Mouse (Mus musculus) lung, postnatal 0 days (tissue): ENCODE data around the gene Gzmc. TPM values are rescaled to one million over a fixed set of nuclear protein-coding genes. Genes with fewer than 3 reads are reported as not detected.
"Not testable (repeated sequence)": the region's sequence is repeated elsewhere in the genome, so short reads cannot be mapped to it uniquely, and the experiment has no call there.

Experiments used
- ATAC-seq: fragments of 200-750 bp; cut with Nextera tagmentation; 2 replicates; pipeline ENCODE4 v1.8.0; 2017; ENCODE audit warnings: moderate library complexity
- DNase-seq: peaks from one replicate; pipeline ENCODE4 v3.0.0-alpha.2; 2016; ENCODE audit warnings: low spot score
- H3K27ac ChIP-seq: fragments of 300-500 bp; sonication (generic); 2 replicates; pipeline ENCODE4 v1.5.1; 2014; ENCODE audit warnings: antibody characterized with exemption, mild to moderate bottlenecking, low read length, mixed read lengths
- H3K27me3 ChIP-seq: fragments of 300-500 bp; sonication (generic); replicated peaks from 2 replicates; pipeline ENCODE4 v1.6.1; 2014; ENCODE audit warnings: low read length, mixed read lengths; ENCODE audit not compliant: insufficient read depth
- H3K36me3 ChIP-seq: fragments of 300-500 bp; sonication (generic); 2 replicates; pipeline ENCODE4 v1.6.1; 2014; ENCODE audit warnings: low read length, mixed read lengths; ENCODE audit not compliant: insufficient read depth
- H3K4me1 ChIP-seq: fragments of 300-500 bp; sonication (generic); 2 replicates; pipeline ENCODE4 v1.6.1; 2014; ENCODE audit warnings: antibody characterized with exemption, low read depth, low read length, mixed read lengths; ENCODE audit not compliant: insufficient read depth
- H3K4me2 ChIP-seq: fragments of 300-500 bp; sonication (generic); replicated peaks from 2 replicates; pipeline ENCODE4 v1.6.1; 2014; ENCODE audit warnings: low read depth, mild to moderate bottlenecking, low read length, moderate library complexity, mixed read lengths
- H3K4me3 ChIP-seq: fragments of 300-500 bp; sonication (generic); 2 replicates; pipeline ENCODE4 v1.5.1; 2014; ENCODE audit warnings: low read depth, low read length
- H3K9ac ChIP-seq: fragments of 300-500 bp; sonication (generic); replicated peaks from 2 replicates; pipeline ENCODE4 v1.6.1; 2014; ENCODE audit warnings: low read depth, mild to moderate bottlenecking
- H3K9me3 ChIP-seq: fragments of 300-500 bp; sonication (generic); 2 replicates; pipeline ENCODE4 v1.6.1; 2016; ENCODE audit warnings: low read length, mixed read lengths
- CTCF ChIP-seq: IDR thresholded peaks from 2 replicates; pipeline ENCODE4 v1.5.1; 2016; ENCODE audit warnings: antibody characterized with exemption, mild to moderate bottlenecking
- EP300 ChIP-seq: IDR thresholded peaks from 2 replicates; pipeline ENCODE4 v1.6.1; 2016; ENCODE audit warnings: antibody characterized with exemption, mild to moderate bottlenecking, control low read depth
- WGBS: fragments of 180-500 bp; shearing (Covaris S2); extraction: QIAGEN DNeasy Blood & Tissue Kit; methylation state at CpG from one replicate; pipeline ENCODE4 v1.1.7; 2014; 5-methylcytosine and 5-hydroxymethylcytosine counted together
- polyA plus RNA-seq: library from polyadenylated mRNA; unstranded; fragments of >200 nt; fragmentation: Nextera tagmentation; extraction: Ambion mirVana; gene quantifications from 2 replicates; pipeline ENCODE4 v1.2.1, GENCODE M21; 2015

Gene Gzmc
- polyA plus RNA-seq, 1 experiment from 2014 or later, result not detected

DNA sequence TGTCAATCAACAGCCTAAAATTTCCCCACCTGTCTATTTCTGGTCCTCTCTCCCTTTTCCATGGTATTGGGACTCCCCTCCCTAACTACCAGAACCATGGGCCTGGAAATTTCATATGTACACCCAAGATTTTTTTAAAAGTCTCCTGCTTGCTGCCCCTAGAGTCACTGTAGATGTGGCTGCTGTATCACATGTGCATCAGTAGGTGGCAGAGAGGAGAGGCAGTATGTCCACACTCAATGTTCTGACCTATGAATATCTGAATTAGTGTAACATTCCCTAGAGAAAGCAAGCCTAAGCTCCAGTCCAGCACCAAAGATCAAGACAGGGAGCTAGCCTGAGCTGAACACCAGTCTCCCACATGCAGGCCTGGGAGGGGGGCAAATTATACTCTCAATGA lies 6.0 kb upstream of the Gzmc start:
- H3K4me2 ChIP-seq, result no peak overlapping the region
- no peaks in the 10 kb centered on the region for H3K27me3 ChIP-seq
- no peak for DNase-seq
- no peak for ATAC-seq
- H3K27ac ChIP-seq, result no peak overlapping the region
- H3K4me1 ChIP-seq, result no peaks in the 10 kb centered on the region
- no peak overlapping the region for H3K4me3 ChIP-seq
- no peaks in the 10 kb centered on the region for H3K9me3 ChIP-seq
- H3K9ac ChIP-seq, result no peak overlapping the region
- TF ChIP-seq CTCF (peak; percentile 41), EP300 (no peak)
- H3K36me3 ChIP-seq, result no peaks in the 10 kb centered on the region

DNA sequence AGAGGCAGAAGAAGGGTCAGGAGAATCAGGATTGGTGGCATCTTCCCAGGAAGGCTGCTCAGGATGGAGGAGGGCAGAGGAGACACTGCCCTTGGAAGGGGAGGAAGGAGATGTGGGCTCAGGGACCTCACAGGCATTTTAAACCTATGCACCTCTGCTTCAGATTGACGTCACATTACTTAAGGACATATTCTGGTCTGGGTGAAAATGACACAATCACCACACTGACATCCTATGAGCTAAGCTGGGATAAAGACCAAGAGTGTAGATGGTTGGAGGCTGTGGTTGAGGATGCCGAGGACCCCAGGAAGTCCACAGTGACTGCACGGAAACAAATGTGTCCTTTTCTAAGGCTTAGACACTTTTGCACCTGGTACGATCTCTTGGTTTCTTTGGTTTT lies 23.1 kb downstream of the Gzmc start, which contains the start of gene Gzmf:
Gzmf (minus strand) TSS at position 101 of the 400 bp plus-strand sequence.
- Histone ChIP-seq H3K9me3 (no peaks in the 10 kb centered on the region), H3K27me3 (no peaks in the 10 kb centered on the region), H3K4me1 (no peaks in the 10 kb centered on the region), H3K4me3 (no peak within 1 kb of the TSS), H3K9ac (no peak within 1 kb of the TSS), H3K36me3 (no peaks in the 10 kb centered on the region), H3K27ac (no peak within 1 kb of the TSS), H3K4me2 (no peak within 1 kb of the TSS)
- TF ChIP-seq CTCF (no peak), EP300 (no peak)
- DNase-seq (no peak), ATAC-seq (no peak)
- WGBS, result 89% methylated on average over 4 of the region's 4 CpGs

DNA sequence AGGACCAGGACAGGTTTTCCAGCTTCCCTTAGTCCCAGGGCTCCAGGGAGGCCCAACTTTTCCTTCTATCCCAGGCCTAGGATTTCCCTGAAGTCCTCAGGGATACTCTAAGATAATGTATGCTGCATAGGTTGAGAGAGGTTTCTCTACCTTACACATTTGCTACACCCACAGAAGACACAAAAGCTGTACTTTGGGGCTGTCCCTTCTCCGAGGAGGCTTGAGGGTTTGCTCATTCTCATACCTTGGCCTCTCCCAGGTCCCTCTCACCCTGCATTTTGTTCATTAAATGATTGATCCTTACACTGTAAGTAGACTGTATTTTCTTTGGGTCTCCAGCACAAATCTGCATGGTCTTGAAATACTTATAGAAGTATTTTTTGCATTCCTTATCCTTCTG lies 28.8 kb downstream of the Gzmc start:
- H3K4me2 ChIP-seq, result no peak overlapping the region
- 91% methylated on average over 1 of the region's 1 CpGs for WGBS

DNA sequence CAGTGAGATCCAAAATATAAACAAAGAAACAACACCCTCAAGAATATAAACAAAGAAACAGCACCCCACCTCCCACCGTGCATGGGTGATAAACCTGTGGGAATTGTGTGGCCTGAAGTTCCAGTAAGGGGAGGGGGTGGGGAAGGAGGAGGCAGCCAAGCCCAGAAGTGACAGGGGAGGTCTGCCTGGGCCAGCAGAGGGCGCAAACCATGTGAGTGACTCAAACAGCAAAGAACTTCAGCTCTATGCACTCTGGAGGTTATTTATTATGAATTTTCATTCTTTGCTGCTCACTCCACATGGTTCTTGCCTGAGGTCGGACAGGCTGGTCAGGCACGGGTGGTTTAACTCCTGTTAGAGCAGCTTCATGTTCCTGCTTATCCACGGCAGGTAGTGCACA lies 29.4 kb downstream of the Gzmc start:
- 29% methylated on average over 5 of the region's 5 CpGs for WGBS
- H3K4me2 ChIP-seq, H3K4me3 ChIP-seq, H3K4me1 ChIP-seq, H3K27ac ChIP-seq, H3K27me3 ChIP-seq, H3K9me3 ChIP-seq, ATAC-seq, H3K9ac ChIP-seq, H3K36me3 ChIP-seq: not testable (repeated sequence)
- DNase-seq, result peak; percentile 47
- TF ChIP-seq CTCF, result peak; percentile 65

More for the DNA sequence above, 28.8 kb downstream of the Gzmc start:
- Histone ChIP-seq H3K4me1 (no peaks in the 10 kb centered on the region), H3K27ac (no peak overlapping the region), H3K9me3 (no peaks in the 10 kb centered on the region), H3K9ac (no peak overlapping the region), H3K27me3 (no peaks in the 10 kb centered on the region), H3K4me3 (no peak overlapping the region), H3K36me3 (no peaks in the 10 kb centered on the region)
- ATAC-seq (no peak), DNase-seq (no peak)
- TF ChIP-seq CTCF, result no peak
- TF ChIP-seq EP300, result no peak

DNA sequence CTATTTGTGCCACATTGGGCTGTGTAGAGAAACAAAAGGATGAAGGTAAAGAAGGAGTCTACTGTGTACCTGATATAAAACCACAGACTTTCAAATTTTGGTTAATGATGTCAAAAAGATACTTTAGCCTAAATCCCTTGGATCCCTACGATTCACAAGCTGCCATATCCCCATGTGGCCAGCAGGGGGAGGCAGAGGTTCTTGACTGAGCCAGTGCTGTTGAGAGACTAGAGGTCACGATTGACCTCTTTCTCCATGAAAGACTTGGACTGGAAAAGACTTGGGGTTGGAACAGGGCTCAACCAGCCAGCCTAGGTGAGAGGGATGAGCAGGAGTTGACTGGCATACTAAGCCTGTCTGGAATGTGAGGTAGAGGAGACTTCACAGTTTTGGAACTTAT lies 30.5 kb downstream of the Gzmc start:
- Histone ChIP-seq H3K9me3 (no peaks in the 10 kb centered on the region), H3K4me2 (no peak overlapping the region), H3K9ac (no peak overlapping the region), H3K4me3 (no peak overlapping the region), H3K36me3 (no peaks in the 10 kb centered on the region), H3K27me3 (no peaks in the 10 kb centered on the region), H3K27ac (no peak overlapping the region), H3K4me1 (no peaks in the 10 kb centered on the region)
- DNase-seq (peak; percentile 62), ATAC-seq (no peak)
- WGBS, result 1% methylated on average over 2 of the region's 2 CpGs
- TF ChIP-seq EP300 (no peak), CTCF (peak; percentile 93)

DNA sequence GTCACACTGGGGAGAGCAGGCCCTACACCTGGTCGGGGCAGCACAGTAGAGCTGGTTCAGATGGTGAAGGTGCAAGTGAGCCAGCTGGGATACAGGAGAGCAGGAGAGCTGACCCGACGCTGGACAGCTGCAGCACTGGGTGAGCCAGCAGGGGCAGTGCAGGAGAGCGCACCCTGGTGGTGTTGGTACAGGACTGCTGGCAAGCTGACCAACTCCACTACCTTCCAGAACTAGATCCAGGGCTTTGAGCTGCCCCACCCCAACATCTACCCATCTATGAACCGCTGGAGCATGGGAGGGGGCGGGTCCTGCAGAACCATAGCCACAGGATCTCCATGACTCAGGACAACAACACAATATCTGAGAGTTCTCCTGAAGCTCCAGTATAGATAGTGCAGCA lies 47.5 kb downstream of the Gzmc start:
- DNase-seq (no peak), ATAC-seq (no peak)
- Histone ChIP-seq H3K4me3 (no peak overlapping the region), H3K4me2 (no peak overlapping the region), H3K36me3 (no peaks in the 10 kb centered on the region), H3K9ac (no peak overlapping the region), H3K27me3 (no peaks in the 10 kb centered on the region), H3K4me1 (no peaks in the 10 kb centered on the region), H3K9me3 (no peaks in the 10 kb centered on the region), H3K27ac (no peak overlapping the region)
- TF ChIP-seq CTCF (peak; percentile 28), EP300 (no peak)
- 56% methylated on average over 6 of the region's 6 CpGs for WGBS

DNA sequence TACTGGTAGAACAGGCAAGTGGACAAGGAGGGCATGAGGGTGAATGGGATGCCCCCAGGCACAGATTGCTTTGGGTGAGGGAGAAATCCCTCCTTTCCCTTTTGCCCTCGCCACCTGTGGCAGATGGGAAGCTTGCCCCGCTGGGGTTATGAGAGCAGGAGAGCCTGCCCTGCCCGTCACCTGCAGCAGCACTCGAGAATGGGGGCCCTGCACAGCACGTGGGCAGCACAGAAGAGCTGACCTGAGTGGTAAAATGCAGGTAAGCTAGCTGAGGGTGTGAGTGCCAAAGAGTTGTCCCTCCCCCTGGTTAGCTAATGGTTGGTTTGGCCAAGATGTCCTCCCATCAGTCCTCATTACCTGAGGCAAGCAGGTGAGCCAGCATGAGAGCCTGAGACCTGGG lies 47.9 kb downstream of the Gzmc start:
- no peak overlapping the region for H3K4me2 ChIP-seq
- 53% methylated on average over 5 of the region's 5 CpGs for WGBS
- no peak overlapping the region for H3K9ac ChIP-seq
- H3K36me3 ChIP-seq, result no peaks in the 10 kb centered on the region
- H3K9me3 ChIP-seq, result no peaks in the 10 kb centered on the region
- no peaks in the 10 kb centered on the region for H3K4me1 ChIP-seq
- H3K27ac ChIP-seq, result no peak overlapping the region
- no peak for TF ChIP-seq EP300
- H3K4me3 ChIP-seq, result no peak overlapping the region
- ATAC-seq, result no peak
- DNase-seq, result no peak
- H3K27me3 ChIP-seq, result no peaks in the 10 kb centered on the region

Other genes starting within 250 kb of the Gzmc start
- not detected in 2 replicates for gene Mcpt1, start 216.7 kb downstream of the Gzmc start, polyA plus RNA-seq
- not detected in 2 replicates for gene Mcpt9, start 204.2 kb downstream of the Gzmc start, polyA plus RNA-seq
- 0.13 TPM in 1 of 2 replicates, not detected in the other for gene Mcpt2, start 192.6 kb downstream of the Gzmc start, polyA plus RNA-seq
- 0.54 and 1.5 TPM in 2 replicates for gene Mcpt4, start 172.3 kb downstream of the Gzmc start, polyA plus RNA-seq
- 5.0 and 5.6 TPM in 2 replicates for gene Mcpt8, start 149.4 kb downstream of the Gzmc start, polyA plus RNA-seq
- 0.29 and 0.31 TPM in 2 replicates for gene Ctsg, start 132.1 kb downstream of the Gzmc start, polyA plus RNA-seq
- gene Gzme, start 114.0 kb downstream of the Gzmc start, polyA plus RNA-seq, result not detected in 2 replicates
- not detected in 2 replicates for gene Gzmd, start 102.0 kb downstream of the Gzmc start, polyA plus RNA-seq
- gene Gzmg, start 75.1 kb downstream of the Gzmc start, polyA plus RNA-seq, result not detected in 2 replicates
- gene Gzmn, start 60.1 kb downstream of the Gzmc start, polyA plus RNA-seq, result not detected in 2 replicates
- not detected in 2 replicates for gene Gzmf, start 23.2 kb downstream of the Gzmc start, polyA plus RNA-seq
- 1.4 TPM in 2 replicates for gene Gzmb, start 27.6 kb upstream of the Gzmc start, polyA plus RNA-seq
- gene Atp12a, start 130.4 kb upstream of the Gzmc start, polyA plus RNA-seq, result 1.7 and 1.8 TPM in 2 replicates
- gene Rnf17, start 167.9 kb upstream of the Gzmc start, polyA plus RNA-seq, result 0.39 and 0.47 TPM in 2 replicates